Mouse (Mus musculus): ENCODE data around the gene Olfr1313. TPM values are rescaled to one million over a fixed set of nuclear protein-coding genes. Genes with fewer than 3 reads are reported as not detected.
"Not testable (repeated sequence)": the region's sequence is repeated elsewhere in the genome, so short reads cannot be mapped to it uniquely, and the experiment has no call there.

The Olfr1313 gene
- polyA plus RNA-seq (2014; fragmentation: Nextera tagmentation; extraction: Ambion mirVana), result not detected in 2 replicates

DNA sequence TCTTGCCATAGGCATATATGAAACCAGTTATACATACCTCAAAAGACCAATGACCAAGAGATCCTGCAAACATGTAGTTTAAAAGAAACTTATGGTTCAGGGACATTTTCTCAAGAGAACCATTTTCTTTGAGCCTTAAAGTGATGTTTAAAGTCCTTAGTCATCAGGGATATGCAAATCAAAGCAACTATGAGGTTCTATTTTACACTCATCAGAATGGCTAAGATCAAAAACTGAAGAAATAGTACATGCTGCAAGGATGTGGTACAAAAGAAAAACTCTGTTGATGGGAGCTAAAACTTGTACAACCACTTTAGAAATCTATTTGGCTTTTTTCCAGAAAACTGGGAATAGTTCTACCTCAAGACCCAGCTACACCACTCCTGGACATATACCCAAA lies at the start of gene Olfr1313:
Olfr1313 (minus strand) TSS at position 101 of the 400 bp plus-strand sequence.
- no peaks in the 10 kb centered on the region for H3K36me3 ChIP-seq (ENCODE audit: control insufficient read depth, insufficient read depth, low read length)
- no peak within 1 kb of the TSS for H3K27ac ChIP-seq (ENCODE audit: low read depth, low read length)
- H3K4me1 ChIP-seq (ENCODE audit: control insufficient read depth, insufficient read depth, low read length), result no peaks in the 10 kb centered on the region
- H3K9ac ChIP-seq (replicated peaks; ENCODE audit: low read depth, low read length), result no peak within 1 kb of the TSS
- no peaks in the 10 kb centered on the region for H3K9me3 ChIP-seq (ENCODE audit: control insufficient read depth, low read length)
- no peak for ATAC-seq (ENCODE audit: low read depth)
- no peaks in the 10 kb centered on the region for H3K27me3 ChIP-seq (ENCODE audit: control insufficient read depth, insufficient read depth, low read length)
- no peak within 1 kb of the TSS for H3K4me2 ChIP-seq (ENCODE audit: low read depth, low read length)
- no peak within 1 kb of the TSS for H3K4me3 ChIP-seq (ENCODE audit: low read depth, low read length)

DNA sequence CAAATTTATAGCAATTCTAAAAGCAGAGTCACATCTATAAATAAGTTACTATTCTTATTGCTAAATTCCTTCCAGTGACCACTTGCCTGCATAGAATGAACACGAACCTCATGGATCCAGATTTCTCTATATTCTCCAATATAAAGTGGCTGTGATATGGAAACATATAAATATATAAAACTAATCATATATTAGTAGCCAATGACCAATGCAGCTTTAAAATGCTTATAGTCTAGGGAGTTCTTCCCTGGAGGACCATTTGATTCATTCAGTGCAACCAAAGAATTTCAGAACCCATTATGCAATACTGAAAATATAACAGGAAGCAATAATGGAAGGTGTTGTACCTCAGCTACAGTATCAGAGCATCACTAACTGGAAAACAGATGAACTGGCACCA lies 37.7 kb upstream of the Olfr1313 start, which contains the start of gene Olfr1315-ps1:
Olfr1315-ps1 (minus strand) TSS at position 101 of the 400 bp plus-strand sequence.
- Histone ChIP-seq H3K4me3 (ENCODE audit: low read depth, low read length) (no peak within 1 kb of the TSS), H3K9me3 (ENCODE audit: control insufficient read depth, low read length) (no peaks in the 10 kb centered on the region), H3K36me3 (ENCODE audit: control insufficient read depth, insufficient read depth, low read length) (no peaks in the 10 kb centered on the region), H3K27me3 (ENCODE audit: control insufficient read depth, insufficient read depth, low read length) (no peaks in the 10 kb centered on the region), H3K4me2 (ENCODE audit: low read depth, low read length) (no peak within 1 kb of the TSS), H3K9ac (replicated peaks; ENCODE audit: low read depth, low read length) (no peak within 1 kb of the TSS), H3K27ac (ENCODE audit: low read depth, low read length) (no peak within 1 kb of the TSS), H3K4me1 (ENCODE audit: control insufficient read depth, insufficient read depth, low read length) (no peaks in the 10 kb centered on the region)
- 84% methylated on average over 1 of the region's 1 CpGs for WGBS
- no peak for ATAC-seq (ENCODE audit: low read depth)

DNA sequence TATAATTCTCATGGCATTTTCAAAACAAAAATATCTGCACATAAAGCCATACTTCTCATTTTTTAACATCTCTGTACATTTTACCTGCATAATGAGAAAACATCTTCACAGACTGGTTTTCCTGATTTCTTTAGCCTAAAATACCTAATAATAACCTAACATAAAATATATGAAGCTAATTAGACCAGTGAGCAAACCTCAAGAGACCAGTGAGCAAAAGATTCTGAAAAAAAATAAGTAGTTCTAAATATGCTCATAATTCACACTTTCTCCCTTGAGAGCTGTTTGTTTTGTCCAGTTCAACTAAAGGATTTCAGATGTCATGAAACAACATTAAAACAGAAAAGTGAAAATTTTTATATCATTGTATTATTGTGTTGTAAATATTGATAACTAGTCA lies 19.0 kb upstream of the Olfr1313 start, which contains the start of gene Olfr1314:
Olfr1314 (minus strand) TSS at position 101 of the 400 bp plus-strand sequence.
- H3K27me3 ChIP-seq (ENCODE audit: control insufficient read depth, insufficient read depth, low read length), result no peaks in the 10 kb centered on the region
- no peaks in the 10 kb centered on the region for H3K9me3 ChIP-seq (ENCODE audit: control insufficient read depth, low read length)
- no peak within 1 kb of the TSS for H3K27ac ChIP-seq (ENCODE audit: low read depth, low read length)
- H3K9ac ChIP-seq (replicated peaks; ENCODE audit: low read depth, low read length), result no peak within 1 kb of the TSS
- H3K36me3 ChIP-seq (ENCODE audit: control insufficient read depth, insufficient read depth, low read length), result no peaks in the 10 kb centered on the region
- no peak within 1 kb of the TSS for H3K4me2 ChIP-seq (ENCODE audit: low read depth, low read length)
- H3K4me1 ChIP-seq (ENCODE audit: control insufficient read depth, insufficient read depth, low read length), result no peaks in the 10 kb centered on the region
- no peak within 1 kb of the TSS for H3K4me3 ChIP-seq (ENCODE audit: low read depth, low read length)
- no peak for ATAC-seq (ENCODE audit: low read depth)

DNA sequence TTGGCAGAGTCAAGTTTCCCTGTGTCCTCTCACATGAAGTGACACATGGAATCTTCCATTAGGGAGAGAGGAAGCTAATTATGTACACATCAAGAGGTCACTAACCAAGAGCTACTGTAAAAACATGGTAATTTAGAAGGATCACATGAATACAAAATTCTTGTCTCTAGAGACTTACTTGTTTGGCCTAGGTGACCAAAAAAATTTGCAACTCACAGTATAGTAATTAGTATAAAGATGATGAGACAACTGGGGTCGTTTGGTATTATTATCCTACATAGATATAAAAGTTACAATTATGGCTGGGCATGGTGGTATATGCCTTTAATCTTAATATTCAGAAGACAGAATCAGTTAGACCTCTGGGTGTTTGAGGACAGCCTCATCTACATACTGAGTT lies 27.5 kb downstream of the Olfr1313 start, which contains the start of gene Olfr1312:
Olfr1312 (minus strand) TSS at position 101 of the 400 bp plus-strand sequence.
- no peaks in the 10 kb centered on the region for H3K9me3 ChIP-seq (ENCODE audit: control insufficient read depth, low read length)
- WGBS, result 41% methylated on average over 1 of the region's 1 CpGs
- H3K4me1 ChIP-seq (ENCODE audit: control insufficient read depth, insufficient read depth, low read length), result no peaks in the 10 kb centered on the region
- no peak within 1 kb of the TSS for H3K4me2 ChIP-seq (ENCODE audit: low read depth, low read length)
- no peaks in the 10 kb centered on the region for H3K27me3 ChIP-seq (ENCODE audit: control insufficient read depth, insufficient read depth, low read length)
- H3K36me3 ChIP-seq (ENCODE audit: control insufficient read depth, insufficient read depth, low read length), result no peaks in the 10 kb centered on the region
- H3K9ac ChIP-seq (replicated peaks; ENCODE audit: low read depth, low read length), result no peak within 1 kb of the TSS
- H3K4me3 ChIP-seq (ENCODE audit: low read depth, low read length), result no peak within 1 kb of the TSS
- ATAC-seq (ENCODE audit: low read depth), result no peak
- H3K27ac ChIP-seq (ENCODE audit: low read depth, low read length), result no peak within 1 kb of the TSS

DNA sequence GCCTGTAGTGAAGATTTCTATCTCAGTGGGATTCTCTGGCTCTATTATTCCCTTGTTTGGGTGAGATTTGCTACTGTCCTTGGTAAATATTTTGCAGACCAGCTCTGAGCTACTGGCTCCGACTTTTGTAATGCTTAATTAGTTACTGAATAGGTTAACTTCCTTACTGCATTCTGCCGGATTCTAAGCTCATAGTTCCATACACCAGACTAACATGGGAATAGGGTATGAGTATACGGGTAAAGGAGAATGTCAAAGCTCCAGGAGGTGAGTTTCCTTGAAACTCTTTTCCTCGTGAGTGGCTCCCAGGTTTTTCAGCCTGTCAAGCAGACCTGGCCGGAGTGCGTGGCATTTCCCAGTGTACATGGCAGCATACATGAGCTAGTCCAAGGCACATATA lies 50.7 kb downstream of the Olfr1313 start:
- H3K9me3 ChIP-seq (ENCODE audit: control insufficient read depth, low read length); H3K27ac ChIP-seq (ENCODE audit: low read depth, low read length); H3K27me3 ChIP-seq (ENCODE audit: control insufficient read depth, insufficient read depth, low read length); H3K36me3 ChIP-seq (ENCODE audit: control insufficient read depth, insufficient read depth, low read length); H3K9ac ChIP-seq (replicated peaks; ENCODE audit: low read depth, low read length); H3K4me3 ChIP-seq (ENCODE audit: low read depth, low read length); ATAC-seq (ENCODE audit: low read depth); H3K4me1 ChIP-seq (ENCODE audit: control insufficient read depth, insufficient read depth, low read length); H3K4me2 ChIP-seq (ENCODE audit: low read depth, low read length): not testable (repeated sequence)
- WGBS, result 59% methylated on average over 6 of the region's 6 CpGs

DNA sequence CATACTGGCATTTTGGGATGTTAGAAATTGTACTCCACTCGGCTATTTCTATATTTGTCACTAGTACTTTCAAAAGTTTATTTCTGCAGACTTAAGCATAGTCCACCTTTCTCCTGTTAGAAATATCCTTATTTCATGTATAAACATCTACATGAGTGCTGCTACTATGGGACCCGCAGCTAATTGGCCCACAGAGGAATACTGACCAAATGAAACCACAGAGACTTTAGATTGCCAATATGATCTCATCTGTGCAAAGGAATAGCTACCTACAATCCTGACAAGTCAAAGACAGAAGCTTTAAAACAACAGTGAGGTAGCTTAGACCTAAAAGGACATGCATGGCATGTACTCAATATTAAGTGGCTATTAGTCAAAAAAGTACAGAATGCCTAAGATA lies 53.3 kb downstream of the Olfr1313 start, which contains the start of gene Olfr1311:
Olfr1311 (minus strand) TSS at position 101 of the 400 bp plus-strand sequence.
- Histone ChIP-seq H3K9me3 (ENCODE audit: control insufficient read depth, low read length) (no peaks in the 10 kb centered on the region), H3K36me3 (ENCODE audit: control insufficient read depth, insufficient read depth, low read length) (no peaks in the 10 kb centered on the region), H3K27ac (ENCODE audit: low read depth, low read length) (no peak within 1 kb of the TSS), H3K4me2 (ENCODE audit: low read depth, low read length) (no peak within 1 kb of the TSS), H3K4me1 (ENCODE audit: control insufficient read depth, insufficient read depth, low read length) (no peaks in the 10 kb centered on the region), H3K9ac (replicated peaks; ENCODE audit: low read depth, low read length) (no peak within 1 kb of the TSS), H3K4me3 (ENCODE audit: low read depth, low read length) (no peak within 1 kb of the TSS), H3K27me3 (ENCODE audit: control insufficient read depth, insufficient read depth, low read length) (no peaks in the 10 kb centered on the region)
- ATAC-seq (ENCODE audit: low read depth), result no peak
- 94% methylated on average over 2 of the region's 2 CpGs for whole genome bisulfite sequencing

Other genes with a start within 250 kb of the Olfr1313 start
- not detected in 2 replicates for gene Olfr1305, start 200.7 kb downstream of the Olfr1313 start, polyA plus RNA-seq (2014; fragmentation: Nextera tagmentation; extraction: Ambion mirVana)
- gene Olfr1306, start 161.6 kb downstream of the Olfr1313 start, polyA plus RNA-seq (2014; fragmentation: Nextera tagmentation; extraction: Ambion mirVana), result not detected in 2 replicates
- gene Olfr1307, start 128.4 kb downstream of the Olfr1313 start, polyA plus RNA-seq (2014; fragmentation: Nextera tagmentation; extraction: Ambion mirVana), result 0.03 TPM in 1 of 2 replicates, not detected in the other
- gene Olfr1308, start 112.9 kb downstream of the Olfr1313 start, polyA plus RNA-seq (2014; fragmentation: Nextera tagmentation; extraction: Ambion mirVana), result not detected in 2 replicates
- gene Olfr1309, start 87.6 kb downstream of the Olfr1313 start, polyA plus RNA-seq (2014; fragmentation: Nextera tagmentation; extraction: Ambion mirVana), result not detected in 2 replicates
- not detected in 2 replicates for gene Olfr1310, start 65.1 kb downstream of the Olfr1313 start, polyA plus RNA-seq (2014; fragmentation: Nextera tagmentation; extraction: Ambion mirVana)
- not detected in 2 replicates for gene Olfr1311, start 53.4 kb downstream of the Olfr1313 start, polyA plus RNA-seq (2014; fragmentation: Nextera tagmentation; extraction: Ambion mirVana)
- not detected in 2 replicates for gene Olfr1312, start 27.6 kb downstream of the Olfr1313 start, polyA plus RNA-seq (2014; fragmentation: Nextera tagmentation; extraction: Ambion mirVana)
- not detected in 2 replicates for gene Olfr1314, start 18.9 kb upstream of the Olfr1313 start, polyA plus RNA-seq (2014; fragmentation: Nextera tagmentation; extraction: Ambion mirVana)
- not detected in 2 replicates for gene Olfr1315-ps1, start 37.6 kb upstream of the Olfr1313 start, polyA plus RNA-seq (2014; fragmentation: Nextera tagmentation; extraction: Ambion mirVana)
- not detected in 2 replicates for gene Olfr1316, start 57.1 kb upstream of the Olfr1313 start, polyA plus RNA-seq (2014; fragmentation: Nextera tagmentation; extraction: Ambion mirVana)
- not detected in 2 replicates for gene Olfr1317, start 62.5 kb upstream of the Olfr1313 start, polyA plus RNA-seq (2014; fragmentation: Nextera tagmentation; extraction: Ambion mirVana)
- 0.08 TPM in 1 of 2 replicates, not detected in the other for gene Olfr1318, start 76.4 kb upstream of the Olfr1313 start, polyA plus RNA-seq (2014; fragmentation: Nextera tagmentation; extraction: Ambion mirVana)
- gene Lpcat4, start 161.6 kb upstream of the Olfr1313 start, polyA plus RNA-seq (2014; fragmentation: Nextera tagmentation; extraction: Ambion mirVana), result 22.4 and 26.1 TPM in 2 replicates
- 0.09 TPM in 1 of 2 replicates, not detected in the other for gene Nutm1, start 181.4 kb upstream of the Olfr1313 start, polyA plus RNA-seq (2014; fragmentation: Nextera tagmentation; extraction: Ambion mirVana)
- 156 and 185 TPM in 2 replicates for gene Nop10, start 184.1 kb upstream of the Olfr1313 start, polyA plus RNA-seq (2014; fragmentation: Nextera tagmentation; extraction: Ambion mirVana)
- 26.9 and 28.7 TPM in 2 replicates for gene Slc12a6, start 188.0 kb upstream of the Olfr1313 start, polyA plus RNA-seq (2014; fragmentation: Nextera tagmentation; extraction: Ambion mirVana)
- not detected in 2 replicates for gene Gm21985, start 188.5 kb upstream of the Olfr1313 start, polyA plus RNA-seq (2014; fragmentation: Nextera tagmentation; extraction: Ambion mirVana)

Measured in neural tube, embryonic 14.5 days (tissue).